8 mouse cellular contexts compared by ENCODE assay signal in genomic region chr2:93458332-93459207, GRCm38 (mm10). TPM values are rescaled to one million over a fixed set of nuclear protein-coding genes. Genes with fewer than 3 reads are reported as not detected.
DNase-seq lines count a peak whose midpoint lies in the region; ATAC-seq and TF ChIP-seq lines count a peak whose summit lies in the region.
"Had no signal": no experiment of that assay in that cellular context is flagged by ENCODE, and none has a peak within 500 bp of the region (broad histone marks: within the 10 kb centered on the region; RNA-seq: fewer than 3 reads in every experiment).

No protein-coding gene starts in this region.

- H3K9me3 ChIP-seq in CH12.LX (replicated peaks; ENCODE audit: low read length): no peaks in the 10 kb centered on the region
- H3K9me3 ChIP-seq in liver, embryonic 16.5 days (replicated peaks; ENCODE audit: control insufficient read depth, low read length): no peaks in the 10 kb centered on the region
- H3K9me3 ChIP-seq: neural tube, embryonic 12.5 days had no signal

- no peak for TF ChIP-seq RAD21 in CH12.LX (IDR thresholded peaks at IDR 0.05; ENCODE audit: low read depth, low read length)

- no peak for TF ChIP-seq EP300 in CH12.LX (IDR thresholded peaks at IDR 0.05; ENCODE audit: low read length)

- in situ Hi-C loops in CH12.LX (cut with MboI; ENCODE audit: low pct_ligation_motif_present, low pct_unique_long_range_greater_than_20kb, low sequenced_read_pairs): loop anchor here (5.0 kb wide), 1 partner anchor 36 kb away; no protein-coding TSS in a partner anchor

- peak overlapping the region; percentile 86 for H3K4me2 ChIP-seq in CH12.LX (ENCODE audit: insufficient read depth, low read depth, poor library complexity, severe bottlenecking)
- H3K4me2 ChIP-seq in liver, embryonic 16.5 days (ENCODE audit: low read depth, low read length): peak overlapping the region; percentile 92
- H3K4me2 ChIP-seq: neural tube, embryonic 12.5 days had no signal

- dilution Hi-C loops in CH12.LX (cut with MboI; ENCODE audit: extremely low pct_ligation_motif_present, extremely low pct_unique_long_range_greater_than_20kb, low sequenced_read_pairs): no loop called here

- H3K4me1 ChIP-seq in CH12.LX (ENCODE audit: control insufficient read depth in 1 of 2, insufficient read depth in 2 of 2): peaks cover 42 to 79% of the 10 kb centered on the region in 2 experiments
- peaks cover 88% of the 10 kb centered on the region for H3K4me1 ChIP-seq in liver, embryonic 16.5 days (ENCODE audit: control insufficient read depth, low read depth, low read length)

- peak overlapping the region; percentile 68 to 72 (median 70) for H3K4me3 ChIP-seq in CH12.LX (replicated peaks in 1 of 3; ENCODE audit: low read depth in 2 of 3, low read length in 2 of 3, poor library complexity in 1 of 3)
- peak overlapping the region; percentile 73 for H3K4me3 ChIP-seq in liver, embryonic 16.5 days (ENCODE audit: low read depth, low read length)
- H3K4me3 ChIP-seq: neural tube, embryonic 12.5 days had no signal

- DNase-seq in 416B (ENCODE audit: low read depth) (peak; percentile 73), CH12.LX (ENCODE audit: extremely low read depth) (no peak)
- peak; percentile 72 to 73 for DNase-seq in heart, postnatal 10 days
- DNase-seq in thymus, postnatal 36 days: peak; percentile 39 to 63
- no peak for DNase-seq in retina, postnatal 1 day
- no peak for DNase-seq in left cerebral cortex, postnatal 25 days (ENCODE audit: low spot score in 2 of 2)

- WGBS in liver, embryonic 16.5 days (ENCODE audit: insufficient replicate concordance): 40% methylated on average over 8 of the region's 8 CpGs

- peaks cover 27 to 53% of the 10 kb centered on the region in 2 experiments for H3K36me3 ChIP-seq in CH12.LX (replicated peaks in 1 of 2; ENCODE audit: control insufficient read depth in 1 of 2, insufficient read depth in 1 of 2, low read length in 1 of 2)
- H3K36me3 ChIP-seq in liver, embryonic 16.5 days (ENCODE audit: control insufficient read depth, insufficient read depth): no peaks in the 10 kb centered on the region; the same call in 1 of the 2 replicates
- H3K36me3 ChIP-seq: neural tube, embryonic 12.5 days had no signal

- peaks cover 74% of the 10 kb centered on the region for H3K79me2 ChIP-seq in CH12.LX (replicated peaks; ENCODE audit: control insufficient read depth, extremely low read depth, insufficient read depth, poor library complexity, severe bottlenecking)

- H3K27ac ChIP-seq in CH12.LX (ENCODE audit: insufficient read depth, low read depth): peak overlapping the region; percentile 76
- peak overlapping the region; percentile 95 for H3K27ac ChIP-seq in liver, embryonic 16.5 days (ENCODE audit: low read length)
- H3K27ac ChIP-seq: neural tube, embryonic 12.5 days had no signal

- no peak for TF ChIP-seq POLR2A in CH12.LX (IDR thresholded peaks at IDR 0.05; ENCODE audit: low read depth, low read length)

- H3K27me3 ChIP-seq in CH12.LX (replicated peaks): no peaks in the 10 kb centered on the region
- H3K27me3 ChIP-seq in liver, embryonic 16.5 days (ENCODE audit: control insufficient read depth, insufficient read depth, low read depth, low read length): no peaks in the 10 kb centered on the region

- H3K9ac ChIP-seq in CH12.LX (ENCODE audit: insufficient read depth, low read depth): peak overlapping the region; percentile 65
- peak overlapping the region; percentile 81 for H3K9ac ChIP-seq in liver, embryonic 16.5 days (ENCODE audit: low read depth, low read length)
- H3K9ac ChIP-seq: neural tube, embryonic 12.5 days had no signal

- no peak for TF ChIP-seq CTCF in CH12.LX (conservative IDR thresholded peaks at IDR 0.05 in 1 of 2, IDR thresholded peaks at IDR 0.05 in 1 of 2; ENCODE audit: low read depth in 2 of 2, low read length in 2 of 2)

- no peak for ATAC-seq in liver, embryonic 16.5 days (ENCODE audit: low read depth)

- intact Hi-C loops in heart, postnatal 10 days (cut with DNase I): no loop called here
- intact Hi-C loops in left cerebral cortex, postnatal 25 days (cut with DNase I): no loop called here

TF ChIP-seq in CH12.LX, 34 proteins besides CTCF, POLR2A, EP300 and RAD21:
- peak; percentile 23; the same call in 1 of the 2 replicates for TF ChIP-seq SIN3A (IDR thresholded peaks at IDR 0.05; ENCODE audit: low read length)
- TF ChIP-seq NELFE (IDR thresholded peaks at IDR 0.05; ENCODE audit: low read depth, low read length): no peak
- no peak for TF ChIP-seq E2F4 (IDR thresholded peaks at IDR 0.05; ENCODE audit: insufficient replicate concordance, low read depth, low read length)
- TF ChIP-seq SMC3 (IDR thresholded peaks at IDR 0.05; ENCODE audit: low read depth, low read length): no peak
- TF ChIP-seq GABPA (IDR thresholded peaks at IDR 0.05; ENCODE audit: insufficient replicate concordance, low read depth, low read length): no peak
- TF ChIP-seq NRF1 (IDR thresholded peaks at IDR 0.05; ENCODE audit: low read depth, low read length): no peak
- peak; percentile 66 for TF ChIP-seq ETS1 (conservative IDR thresholded peaks at IDR 0.05; ENCODE audit: low read depth, low read length)
- TF ChIP-seq ZKSCAN1 (IDR thresholded peaks at IDR 0.05; ENCODE audit: borderline replicate concordance, low read depth, low read length): peak; percentile 93
- TF ChIP-seq TCF12 (IDR thresholded peaks at IDR 0.05; ENCODE audit: low read depth, low read length): 0 out of 2 replicates have a peak, but pooled peaks have one; percentile 17
- no peak for TF ChIP-seq ZNF384 (IDR thresholded peaks at IDR 0.05; ENCODE audit: low read depth, low read length)

RNA-seq across cellular contexts. Expression of gene Cd82, which starts 4.4 kb away (rescaled TPM):
- 164 and 215 TPM in 2 replicates for total RNA-seq in CH12.LX (2012; rRNA removed)
- total RNA-seq in CH12.LX (2014; rRNA removed): 157 and 177 TPM in 2 replicates
- 249 and 294 TPM in 2 replicates for polyA plus RNA-seq in CH12.LX (2012; ENCODE audit: insufficient read length, low read depth)
- 10 to 100 TPM; 13.9 to 17.2 TPM for total RNA-seq in heart, postnatal 10 days (2021)
- polyA plus RNA-seq in liver, embryonic 16.5 days (2015; fragmentation: Nextera tagmentation; extraction: Ambion mirVana): 111 and 112 TPM in 2 replicates
- 10 to 100 TPM; 15.7 to 16.3 TPM for total RNA-seq in left cerebral cortex, postnatal 25 days (2021)

Comparison
In these comparisons a context has a peak if more than half of its experiments do, and no peak if none do; other contexts are left out.
1. DNase-seq: peak in 416B (single experiment), heart, postnatal 10 days (2 of 2) and thymus, postnatal 36 days (2 of 2); none in CH12.LX (single experiment), retina, postnatal 1 day (single experiment) and left cerebral cortex, postnatal 25 days (0 of 2).
2. RNA of gene Cd82, which starts 4.4 kb away (total RNA-seq): 157 to 215 TPM in CH12.LX; 13.9 to 17.2 TPM in heart, postnatal 10 days and 15.7 to 16.3 TPM in left cerebral cortex, postnatal 25 days; every median in the first group is over 4 times any median in the second.